Mouse (Mus musculus) CH12.LX (cell line): ENCODE measurements around the gene Tal1. TPM values are rescaled to one million over a fixed set of nuclear protein-coding genes. Genes with fewer than 3 reads are reported as not detected.

ENCODE experiments used
- DNase-seq: peaks from one replicate; pipeline ENCODE4 v3.0.0-alpha.2; 2013; ENCODE audit errors: extremely low read depth
- H3K27ac ChIP-seq: 2 replicates; pipeline ENCODE4 v1.5.1; 2012; ENCODE audit warnings: low read depth, mild to moderate bottlenecking, control low read depth, moderate library complexity; ENCODE audit not compliant: insufficient read depth
- H3K27me3 ChIP-seq: replicated peaks from 2 replicates; pipeline ENCODE3; 2012; ENCODE audit warnings: inconsistent platforms
- H3K36me3 ChIP-seq, 2 experiments: replicated peaks in 1 of 2; 2 replicates each; pipeline versions ENCODE3 to v1.6.1; 2012; ENCODE audit warnings: inconsistent platforms in 1 of 2, low read length in 1 of 2, mild to moderate bottlenecking in 1 of 2, mixed read lengths in 1 of 2, moderate library complexity in 1 of 2; ENCODE audit not compliant: control insufficient read depth in 1 of 2, insufficient read depth in 1 of 2
- H3K4me1 ChIP-seq, 2 experiments: 2 replicates each; pipeline ENCODE4 v1.6.1; 2012; ENCODE audit warnings: inconsistent platforms in 1 of 2, moderate library complexity in 1 of 2; ENCODE audit not compliant: insufficient read depth in 2 of 2, control insufficient read depth in 1 of 2
- H3K4me2 ChIP-seq: 2 replicates; pipeline ENCODE4 v1.6.1; 2012; ENCODE audit warnings: low read depth, mild to moderate bottlenecking, control low read depth; ENCODE audit not compliant: poor library complexity, insufficient read depth, severe bottlenecking
- H3K4me3 ChIP-seq, 3 experiments: fragments of 150-350 bp in 1 of 3; sonication (generic) in 1 of 3; replicated peaks in 1 of 3; 2 replicates each; pipeline versions ENCODE3 to v1.5.1; 2011 to 2012; ENCODE audit warnings: low read depth in 2 of 3, low read length in 2 of 3, mild to moderate bottlenecking in 2 of 3, moderate library complexity in 2 of 3, control low read depth in 1 of 3, improper control_type of control experiment in 1 of 3, inconsistent platforms in 1 of 3, mixed read lengths in 1 of 3; ENCODE audit not compliant: poor library complexity in 1 of 3
- H3K79me2 ChIP-seq: replicated peaks from 2 replicates; pipeline ENCODE4 v1.6.1; 2012; ENCODE audit warnings: mild to moderate bottlenecking, moderate library complexity; ENCODE audit not compliant: control insufficient read depth, poor library complexity, insufficient read depth, severe bottlenecking; ENCODE audit errors: extremely low read depth
- H3K9ac ChIP-seq: 2 replicates; pipeline ENCODE4 v1.6.1; 2012; ENCODE audit warnings: low read depth, mild to moderate bottlenecking, control low read depth, moderate library complexity; ENCODE audit not compliant: insufficient read depth
- H3K9me3 ChIP-seq: replicated peaks from 2 replicates; pipeline ENCODE3; 2012; ENCODE audit warnings: low read length, inconsistent platforms, mixed read lengths
- CHD1 ChIP-seq: IDR thresholded peaks from 2 replicates; pipeline ENCODE4 v1.6.1; 2012; ENCODE audit warnings: low read depth, low read length, improper control_type of control experiment, inconsistent platforms
- E2F4 ChIP-seq: IDR thresholded peaks from 2 replicates; pipeline ENCODE4 v1.6.1; 2011; ENCODE audit warnings: low read depth, low read length, improper control_type of control experiment; ENCODE audit not compliant: insufficient replicate concordance
- ELF1 ChIP-seq: IDR thresholded peaks from 2 replicates; pipeline ENCODE4 v1.6.1; 2014; ENCODE audit warnings: low read depth, mild to moderate bottlenecking, inconsistent platforms, low read length, improper control_type of control experiment
- EP300 ChIP-seq: IDR thresholded peaks from 2 replicates; pipeline ENCODE4 v1.6.1; 2011; ENCODE audit warnings: low read length, improper control_type of control experiment
- GABPA ChIP-seq: IDR thresholded peaks from 2 replicates; pipeline ENCODE4 v1.6.1; 2012; ENCODE audit warnings: low read depth, low read length, improper control_type of control experiment, inconsistent platforms; ENCODE audit not compliant: insufficient replicate concordance
- IRF4 ChIP-seq: IDR thresholded peaks from 2 replicates; pipeline ENCODE4 v1.6.1; 2014; ENCODE audit warnings: low read depth, mild to moderate bottlenecking, inconsistent platforms, low read length, improper control_type of control experiment
- JUN ChIP-seq: IDR thresholded peaks from 2 replicates; pipeline ENCODE4 v1.6.1; 2011; ENCODE audit warnings: low read depth, mild to moderate bottlenecking, low read length, improper control_type of control experiment, moderate library complexity; ENCODE audit not compliant: insufficient read depth
- JUND ChIP-seq: conservative IDR thresholded peaks from 2 replicates; pipeline ENCODE4 v1.6.1; 2011; ENCODE audit warnings: low read depth, low read length, improper control_type of control experiment
- MAX ChIP-seq: IDR thresholded peaks from 2 replicates; pipeline ENCODE4 v1.6.1; 2011; ENCODE audit warnings: low read length, improper control_type of control experiment
- MAZ ChIP-seq: IDR thresholded peaks from 2 replicates; pipeline ENCODE4 v1.6.1; 2012; ENCODE audit warnings: low read depth, mild to moderate bottlenecking, inconsistent platforms, low read length, improper control_type of control experiment, moderate library complexity
- MXI1 ChIP-seq: IDR thresholded peaks from 2 replicates; pipeline ENCODE4 v1.6.1; 2011; ENCODE audit warnings: mild to moderate bottlenecking, low read depth, low read length, improper control_type of control experiment
- POLR2A ChIP-seq: IDR thresholded peaks from 2 replicates; pipeline ENCODE4 v1.6.1; 2011; ENCODE audit warnings: low read depth, mild to moderate bottlenecking, improper control_type of control experiment, low read length
- POLR2AphosphoS2 ChIP-seq: IDR thresholded peaks from 2 replicates; pipeline ENCODE4 v1.6.1; 2011; ENCODE audit warnings: low read depth, low read length, improper control_type of control experiment
- RCOR1 ChIP-seq: conservative IDR thresholded peaks from 2 replicates; pipeline ENCODE4 v1.6.1; 2012; ENCODE audit warnings: low read depth, mild to moderate bottlenecking, inconsistent platforms, low read length, improper control_type of control experiment
- SMC3 ChIP-seq: IDR thresholded peaks from 2 replicates; pipeline ENCODE4 v1.6.1; 2011; ENCODE audit warnings: low read depth, low read length, improper control_type of control experiment
- TCF12 ChIP-seq: IDR thresholded peaks from 2 replicates; pipeline ENCODE4 v1.6.1; 2014; ENCODE audit warnings: low read depth, mild to moderate bottlenecking, inconsistent platforms, low read length, improper control_type of control experiment
- USF1 ChIP-seq: IDR thresholded peaks from 2 replicates; pipeline ENCODE4 v1.6.1; 2014; ENCODE audit warnings: low read depth, mild to moderate bottlenecking, inconsistent platforms, low read length, improper control_type of control experiment
- USF2 ChIP-seq: conservative IDR thresholded peaks from 2 replicates; pipeline ENCODE4 v1.6.1; 2011; ENCODE audit warnings: low read depth, low read length, improper control_type of control experiment
- ZKSCAN1 ChIP-seq: IDR thresholded peaks from 2 replicates; pipeline ENCODE4 v1.6.1; 2012; ENCODE audit warnings: low read depth, inconsistent platforms, low read length, improper control_type of control experiment, borderline replicate concordance
- ZNF384 ChIP-seq: IDR thresholded peaks from 2 replicates; pipeline ENCODE4 v1.6.1; 2012; ENCODE audit warnings: low read depth, low read length, improper control_type of control experiment, inconsistent platforms
- dilution Hi-C: fragments of 300-500 bp; cut with MboI; formaldehyde crosslinking; loops from 2 replicates; pipeline ENCODE4 v1.14.3; 2020; ENCODE audit warnings: low sequenced_read_pairs; ENCODE audit not compliant: extremely low pct_unique_long_range_greater_than_20kb, extremely low pct_ligation_motif_present
- in situ Hi-C: fragments of 300-500 bp; cut with MboI; formaldehyde crosslinking; loops from 3 replicates; pipeline ENCODE4 v1.14.3; 2019; ENCODE audit warnings: low sequenced_read_pairs, low pct_ligation_motif_present, low pct_unique_long_range_greater_than_20kb, mixed read lengths
- polyA plus RNA-seq: library from polyadenylated mRNA; unstranded; fragments of >175 nt; gene quantifications from 2 replicates; pipeline ENCODE4 v1.2.1, GENCODE M21; 2012; ENCODE audit warnings: low read depth; ENCODE audit not compliant: insufficient read length
- total RNA-seq, 2 experiments: library from RNA; depleted of rRNA; stranded (reverse); fragments of 300-350 nt in 1 of 2; fragments of >200 nt in 1 of 2; gene quantifications; 2 replicates each; pipeline ENCODE4 v1.2.3; 2012 to 2014

The Tal1 gene
- total and polyA plus RNA-seq, 3 experiments, result 0.12 to 0.34 (median 0.13) TPM

GRCm38 (mm10) chr4:115051245-115051644 lies 5.0 kb upstream of the Tal1 start:
- dilution Hi-C loops (no loop called here), in situ Hi-C loops (no loop called here)
- peaks cover 3 to 7% of the 10 kb centered on the region in 2 experiments; a peak in 3 of 4 replicates for H3K4me1 ChIP-seq
- no peaks in the 10 kb centered on the region for H3K79me2 ChIP-seq
- no peak overlapping the region for H3K4me2 ChIP-seq
- TF ChIP-seq ZKSCAN1 (no peak), MXI1 (no peak), TCF12 (no peak), USF2 (no peak), JUN (no peak), IRF4 (no peak), CHD1 (no peak), POLR2AphosphoS2 (no peak), MAX (no peak), MAZ (no peak), JUND (no peak), EP300 (no peak)
- no peaks in the 10 kb centered on the region for H3K36me3 ChIP-seq
- H3K9ac ChIP-seq, result no peak overlapping the region
- DNase-seq, result no peak
- peaks cover 72% of the 10 kb centered on the region for H3K27me3 ChIP-seq
- H3K4me3 ChIP-seq, result no peak overlapping the region
- no peak overlapping the region for H3K27ac ChIP-seq
- no peaks in the 10 kb centered on the region for H3K9me3 ChIP-seq

- Histone ChIP-seq H3K36me3 (no peaks in the 10 kb centered on the region), H3K4me1 (peaks cover 1 to 6% of the 10 kb centered on the region in 2 experiments; a peak in 3 of 4 replicates), H3K9ac (no peak overlapping the region), H3K4me2 (peak overlapping the region; percentile 3), H3K4me3 (no peak overlapping the region), H3K79me2 (no peaks in the 10 kb centered on the region), H3K27me3 (peaks cover 84% of the 10 kb centered on the region), H3K27ac (no peak overlapping the region), H3K9me3 (peaks cover 8% of the 10 kb centered on the region)
- dilution Hi-C loops, result no loop called here
- DNase-seq, result no peak
- TF ChIP-seq E2F4 (no peak), CHD1 (no peak), JUN (no peak), SMC3 (no peak), ELF1 (no peak), EP300 (no peak), MXI1 (no peak), POLR2A (no peak), USF1 (no peak), JUND (no peak), ZNF384 (no peak), GABPA (no peak), RCOR1 (no peak)
- in situ Hi-C loops, result no loop called here
These were observed 3.8 kb upstream of the Tal1 start for GRCm38 (mm10) chr4:115052343-115053005.
